Mouse (Mus musculus) thymus, adult 2 months (tissue): Measurements from ENCODE around the gene Pdlim4. TPM values are rescaled to one million over a fixed set of nuclear protein-coding genes. Genes with fewer than 3 reads are reported as not detected.
A peak's percentile ranks its signal among the peaks of the same experiment; 100 is the strongest.

ENCODE experiments used
- DNase-seq: peaks from one replicate; pipeline ENCODE4 v3.0.0; 2021
- H3K27ac ChIP-seq: fragments of 200-500 bp; 2 replicates; pipeline ENCODE4 v1.5.1; 2012; ENCODE audit warnings: low read length, control low read depth; ENCODE audit not compliant: control insufficient read depth, insufficient read depth
- H3K27me3 ChIP-seq: fragments of 200-500 bp; 2 replicates; pipeline ENCODE4 v1.6.1; 2012; ENCODE audit warnings: mild to moderate bottlenecking, low read length, moderate library complexity, mixed read lengths; ENCODE audit not compliant: control insufficient read depth, insufficient read depth
- H3K36me3 ChIP-seq: fragments of 200-500 bp; 2 replicates; pipeline ENCODE4 v1.6.1; 2012; ENCODE audit warnings: mild to moderate bottlenecking, low read length, moderate library complexity; ENCODE audit not compliant: control insufficient read depth, insufficient read depth
- H3K4me1 ChIP-seq: fragments of 200-500 bp; replicated peaks from 2 replicates; pipeline ENCODE4 v1.6.1; 2012; ENCODE audit warnings: low read length; ENCODE audit not compliant: control insufficient read depth, insufficient read depth
- H3K4me3 ChIP-seq: fragments of 200-500 bp; 2 replicates; pipeline ENCODE4 v1.5.1; 2012; ENCODE audit warnings: mild to moderate bottlenecking, low read length, control low read depth, moderate library complexity; ENCODE audit not compliant: control insufficient read depth, insufficient read depth
- CTCF ChIP-seq: fragments of 200-500 bp; IDR thresholded peaks from 2 replicates; pipeline ENCODE4 v1.5.1; 2012; ENCODE audit warnings: mild to moderate bottlenecking, control low read depth, low read length, moderate library complexity, borderline replicate concordance; ENCODE audit not compliant: control insufficient read depth, poor library complexity, insufficient read depth; ENCODE audit errors: extremely low read depth
- POLR2A ChIP-seq: fragments of 200-500 bp; IDR thresholded peaks from 2 replicates; pipeline ENCODE4 v1.6.1; 2012; ENCODE audit warnings: mild to moderate bottlenecking, low read length, control low read depth, moderate library complexity; ENCODE audit not compliant: control insufficient read depth, poor library complexity, insufficient read depth; ENCODE audit errors: extremely low read depth
- WGBS: fragments of 180-500 bp; shearing (Covaris S2); methylation state at CpG from one replicate; pipeline ENCODE4 v1.1.7; 2018; 5-methylcytosine and 5-hydroxymethylcytosine counted together
- polyA plus RNA-seq: library from polyadenylated mRNA; depleted of rRNA; stranded (reverse); fragments of >200 nt; gene quantifications from 2 replicates; pipeline ENCODE4 v1.2.3, GENCODE M21; 2012

Pdlim4 gene
- polyA plus RNA-seq, 1 experiment: 62.0 TPM

GRCm38 (mm10) chr11:54093000-54093399 is 24.2 kb upstream of the Pdlim4 start:
- DNase-seq: no peak
- no peak overlapping the region for H3K27ac ChIP-seq
- TF ChIP-seq POLR2A (no peak), CTCF (no peak)
- 21% methylated on average over 3 of the region's 3 CpGs for WGBS
- H3K27me3 ChIP-seq: no peaks in the 10 kb centered on the region
- no peak overlapping the region for H3K4me3 ChIP-seq
- peaks cover 17% of the 10 kb centered on the region for H3K4me1 ChIP-seq
- no peaks in the 10 kb centered on the region for H3K36me3 ChIP-seq

- H3K4me1 ChIP-seq: peaks cover 17% of the 10 kb centered on the region
- H3K4me3 ChIP-seq: no peak overlapping the region
- no peak for TF ChIP-seq CTCF
- DNase-seq: no peak
- H3K27me3 ChIP-seq: no peaks in the 10 kb centered on the region
- WGBS: 16% methylated on average over 7 of the region's 7 CpGs
- no peak overlapping the region for H3K27ac ChIP-seq
- H3K36me3 ChIP-seq: no peaks in the 10 kb centered on the region
These were observed 23.4 kb upstream of the Pdlim4 start for GRCm38 (mm10) chr11:54092188-54092587.

DNA sequence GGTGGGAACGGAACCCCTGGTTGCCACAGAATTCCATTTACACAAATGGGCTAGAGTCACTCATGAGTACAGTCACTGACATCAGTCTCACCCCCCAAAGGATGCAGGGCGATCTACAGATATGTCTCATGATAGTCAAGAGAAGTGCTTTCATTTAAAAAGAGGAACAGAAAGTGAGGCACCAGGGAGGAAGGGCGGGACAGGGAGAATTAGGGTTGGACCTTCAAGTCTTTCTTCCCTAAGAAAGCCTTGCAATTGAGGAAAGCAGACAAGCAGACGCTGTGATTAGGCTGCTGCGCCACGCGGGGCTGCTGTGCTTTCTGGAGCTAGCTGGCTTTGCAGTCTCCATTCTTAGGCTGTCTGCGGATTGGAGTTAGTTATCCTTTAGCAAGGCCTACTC is 22.9 kb upstream of the Pdlim4 start:
- DNase-seq: no peak
- 33% methylated on average over 8 of the region's 8 CpGs for WGBS

DNA sequence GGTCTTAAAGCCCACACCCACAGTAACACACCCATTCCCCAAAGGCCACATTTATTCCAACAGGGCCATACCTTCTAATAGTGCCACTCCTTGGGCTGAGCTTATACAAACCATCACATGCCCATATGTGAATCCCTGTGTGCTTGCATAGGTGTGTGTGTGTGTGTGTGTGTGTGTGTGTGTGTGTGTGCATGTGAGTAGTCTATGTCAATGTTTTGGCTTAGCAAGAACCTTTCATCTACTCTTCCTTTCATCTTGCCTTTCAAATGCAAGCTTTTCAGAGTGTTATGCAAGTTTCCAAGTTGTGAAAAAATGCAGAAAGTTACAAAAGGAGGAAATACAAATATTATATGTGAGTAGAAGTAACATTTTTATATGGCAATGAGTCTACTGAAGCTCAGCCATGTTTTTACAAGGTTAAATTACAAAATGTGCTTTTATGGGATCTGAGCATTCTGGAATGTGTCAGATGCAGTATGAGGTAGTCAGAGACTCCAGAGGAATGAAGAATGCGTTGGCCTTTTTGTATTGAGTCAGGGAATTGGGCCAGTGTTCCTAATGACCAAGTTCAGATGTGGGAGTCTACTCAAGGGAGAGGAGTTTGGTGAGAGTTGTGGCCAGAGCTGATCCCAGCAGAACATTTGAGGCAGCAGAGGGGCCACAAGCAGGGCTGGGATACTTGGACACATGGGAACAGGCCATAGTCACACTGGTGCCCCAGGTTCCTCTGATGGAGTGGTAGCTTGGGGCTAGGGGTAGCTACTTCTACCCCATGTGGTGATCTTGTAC is 21.5 kb upstream of the Pdlim4 start:
- H3K36me3 ChIP-seq: no peaks in the 10 kb centered on the region
- H3K4me1 ChIP-seq: peaks cover 17% of the 10 kb centered on the region
- no peak overlapping the region for H3K4me3 ChIP-seq
- H3K27me3 ChIP-seq: no peaks in the 10 kb centered on the region
- TF ChIP-seq CTCF (no peak), POLR2A (no peak)
- WGBS: 98% methylated on average over 1 of the region's 1 CpGs
- no peak for DNase-seq
- no peak overlapping the region for H3K27ac ChIP-seq

More for the DNA sequence above, 22.9 kb upstream of the Pdlim4 start:
- TF ChIP-seq POLR2A (no peak), CTCF (no peak)
- Histone ChIP-seq H3K36me3 (no peaks in the 10 kb centered on the region), H3K27me3 (no peaks in the 10 kb centered on the region), H3K4me3 (no peak overlapping the region), H3K27ac (no peak overlapping the region), H3K4me1 (peaks cover 17% of the 10 kb centered on the region)

DNA sequence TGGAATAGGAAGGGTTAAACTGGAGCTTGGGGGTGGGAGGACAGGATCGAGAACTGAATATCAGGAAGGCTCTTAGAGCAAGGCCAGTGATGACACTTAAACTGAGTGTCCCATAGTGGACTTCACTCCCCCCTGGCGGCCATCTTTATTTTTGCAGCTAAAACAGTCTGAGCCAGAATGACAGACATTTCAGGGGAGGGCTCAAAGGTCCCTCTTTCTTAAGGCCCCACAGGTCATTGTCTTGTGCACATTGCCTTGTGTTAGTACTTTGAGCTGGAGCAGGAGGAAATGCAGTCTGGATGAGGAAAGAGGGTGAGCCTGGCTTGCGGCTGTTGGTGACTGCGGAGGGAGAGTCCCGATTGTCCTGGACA is 20.1 kb upstream of the Pdlim4 start:
- Histone ChIP-seq H3K36me3 (no peaks in the 10 kb centered on the region), H3K4me1 (peaks cover 17% of the 10 kb centered on the region), H3K27me3 (no peaks in the 10 kb centered on the region), H3K4me3 (no peak overlapping the region), H3K27ac (no peak overlapping the region)
- DNase-seq: peak; percentile 87
- 58% methylated on average over 5 of the region's 5 CpGs for WGBS
- no peak for TF ChIP-seq POLR2A
- no peak for TF ChIP-seq CTCF

DNA sequence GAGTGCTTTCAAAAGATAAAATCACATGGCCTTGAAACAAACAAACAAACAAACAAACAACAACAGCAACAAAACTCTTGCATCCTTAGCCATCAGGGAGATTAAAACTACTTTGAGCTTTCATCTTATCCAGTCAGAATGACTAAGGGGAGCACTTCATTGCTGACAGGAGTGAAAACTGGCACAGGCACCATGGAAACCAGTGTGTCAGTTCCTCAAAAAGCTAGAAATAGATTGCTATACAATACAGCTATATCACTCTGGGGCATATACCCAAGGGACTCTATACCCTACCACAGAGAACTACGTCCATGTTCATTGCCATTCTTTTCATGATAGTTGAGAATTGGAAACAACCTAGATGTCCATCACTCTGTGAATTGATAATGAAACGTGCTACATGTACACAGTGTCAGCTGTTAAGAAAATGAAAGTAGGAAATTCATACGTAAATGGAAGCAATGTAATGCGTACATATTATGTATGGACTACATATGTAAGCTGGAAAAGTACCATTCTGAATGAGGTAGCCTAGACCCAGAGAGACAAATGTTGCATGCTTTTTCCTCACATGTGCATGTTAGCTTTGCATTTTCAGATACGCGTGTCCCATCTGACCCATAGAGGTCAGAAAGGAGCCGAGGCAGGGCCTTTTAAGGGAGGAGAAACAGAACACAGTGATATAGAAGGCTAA is 19.6 kb upstream of the Pdlim4 start:
- no peak overlapping the region for H3K27ac ChIP-seq
- no peak for TF ChIP-seq POLR2A
- no peak for TF ChIP-seq CTCF
- no peaks in the 10 kb centered on the region for H3K36me3 ChIP-seq
- H3K27me3 ChIP-seq: no peaks in the 10 kb centered on the region
- peaks cover 20% of the 10 kb centered on the region for H3K4me1 ChIP-seq
- WGBS: 51% methylated on average over 7 of the region's 7 CpGs
- H3K4me3 ChIP-seq: no peak overlapping the region
- DNase-seq: no peak

- TF ChIP-seq POLR2A: no peak
- TF ChIP-seq CTCF: no peak
- no peak for DNase-seq
- peaks cover 21% of the 10 kb centered on the region for H3K4me1 ChIP-seq
- WGBS: 83% methylated on average over 5 of the region's 5 CpGs
- no peak overlapping the region for H3K4me3 ChIP-seq
- H3K27me3 ChIP-seq: no peaks in the 10 kb centered on the region
- no peaks in the 10 kb centered on the region for H3K36me3 ChIP-seq
- H3K27ac ChIP-seq: no peak overlapping the region
These were observed 17.0 kb upstream of the Pdlim4 start for GRCm38 (mm10) chr11:54085816-54086215.
